Mouse (Mus musculus): ENCODE results near the gene Got2. TPM values are rescaled to one million over a fixed set of nuclear protein-coding genes. Genes with fewer than 3 reads are reported as not detected.

The Got2 gene
- total and polyA plus RNA-seq, 3 experiments = 105 to 421 (median 179) TPM

GRCm38 (mm10) chr8:95893701-95894100 is 5.4 kb upstream of the Got2 start:
- H3K4me3 ChIP-seq (ENCODE audit: control insufficient read depth in 1 of 2, insufficient read depth in 1 of 2, low read depth in 2 of 2, low read length in 2 of 2) = no peak overlapping the region
- H3K27ac ChIP-seq (ENCODE audit: control insufficient read depth, low read depth, low read length) = no peak overlapping the region
- H3K9ac ChIP-seq (ENCODE audit: control insufficient read depth, low read depth, low read length, poor library complexity, severe bottlenecking) = no peak overlapping the region
- H3K27me3 ChIP-seq (ENCODE audit: control insufficient read depth in 1 of 2, insufficient read depth in 2 of 2, low read length in 2 of 2) = peaks cover 0 to 2% of the 10 kb centered on the region in 2 experiments; a peak in 2 of 4 replicates
- no peaks in the 10 kb centered on the region for H3K9me3 ChIP-seq (replicated peaks; ENCODE audit: insufficient read depth, low read length)
- peaks cover 0 to 3% of the 10 kb centered on the region in 2 experiments; a peak in 1 of 4 replicates for H3K4me1 ChIP-seq (ENCODE audit: control insufficient read depth in 1 of 2, insufficient read depth in 2 of 2, low read length in 2 of 2)
- TF ChIP-seq SIN3A (IDR thresholded peaks at IDR 0.05; ENCODE audit: low read length) = no peak
- no peak for TF ChIP-seq ZMIZ1 (IDR thresholded peaks at IDR 0.05; ENCODE audit: low read depth, low read length)
- TF ChIP-seq MXI1 (IDR thresholded peaks at IDR 0.05; ENCODE audit: low read depth, low read length) = no peak
- TF ChIP-seq TAL1 (IDR thresholded peaks at IDR 0.05; ENCODE audit: low read length) = no peak
- no peak for TF ChIP-seq GATA1 (IDR thresholded peaks at IDR 0.05; ENCODE audit: low read depth, low read length)
- no peak for TF ChIP-seq E2F4 (IDR thresholded peaks at IDR 0.05; ENCODE audit: borderline replicate concordance, low read depth, low read length)
- TF ChIP-seq POLR2A (IDR thresholded peaks at IDR 0.05; ENCODE audit: control insufficient read depth in 1 of 2, insufficient read depth in 1 of 2, low read depth in 1 of 2, low read length in 2 of 2, poor library complexity in 1 of 2) = no peak
- no peak for TF ChIP-seq MAFK (IDR thresholded peaks at IDR 0.05; ENCODE audit: borderline replicate concordance, low read depth, low read length)
- H3K79me2 ChIP-seq (ENCODE audit: control insufficient read depth, insufficient read depth, low read length, poor library complexity) = no peaks in the 10 kb centered on the region
- no peaks in the 10 kb centered on the region for H3K36me3 ChIP-seq (ENCODE audit: control insufficient read depth in 1 of 2, insufficient read depth in 2 of 2, low read length in 2 of 2)
- no peak for DNase-seq (ENCODE audit: low read depth, low spot score)

- H3K4me3 ChIP-seq (ENCODE audit: control insufficient read depth in 1 of 2, insufficient read depth in 1 of 2, low read depth in 2 of 2, low read length in 2 of 2) = peak overlapping the region; percentile 65 to 87
- peaks cover 47% of the 10 kb centered on the region for H3K79me2 ChIP-seq (ENCODE audit: control insufficient read depth, insufficient read depth, low read length, poor library complexity)
- H3K9ac ChIP-seq (ENCODE audit: control insufficient read depth, low read depth, low read length, poor library complexity, severe bottlenecking) = peak overlapping the region; percentile 84
- peak overlapping the region; percentile 60 for H3K27ac ChIP-seq (ENCODE audit: control insufficient read depth, low read depth, low read length)
- no peaks in the 10 kb centered on the region; a peak in 1 of 4 replicates for H3K27me3 ChIP-seq (ENCODE audit: control insufficient read depth in 1 of 2, insufficient read depth in 2 of 2, low read length in 2 of 2)
- DNase-seq (ENCODE audit: low read depth, low spot score) = peak; percentile 85
- peaks cover 0 to 21% of the 10 kb centered on the region in 2 experiments; a peak in 2 of 4 replicates for H3K36me3 ChIP-seq (ENCODE audit: control insufficient read depth in 1 of 2, insufficient read depth in 2 of 2, low read length in 2 of 2)
- peaks cover 2 to 13% of the 10 kb centered on the region in 2 experiments for H3K4me1 ChIP-seq (ENCODE audit: control insufficient read depth in 1 of 2, insufficient read depth in 2 of 2, low read length in 2 of 2)
- no peaks in the 10 kb centered on the region for H3K9me3 ChIP-seq (replicated peaks; ENCODE audit: insufficient read depth, low read length)
- TF ChIP-seq MYC (IDR thresholded peaks at IDR 0.05; ENCODE audit: low read depth, low read length) (peak; percentile 79), GATA1 (IDR thresholded peaks at IDR 0.05; ENCODE audit: low read depth, low read length) (no peak), ZMIZ1 (IDR thresholded peaks at IDR 0.05; ENCODE audit: low read depth, low read length) (no peak), MAFK (IDR thresholded peaks at IDR 0.05; ENCODE audit: borderline replicate concordance, low read depth, low read length) (no peak), POLR2AphosphoS2 (IDR thresholded peaks at IDR 0.05; ENCODE audit: low read length) (no peak), TCF12 (IDR thresholded peaks at IDR 0.05; ENCODE audit: low read depth, low read length) (no peak), CTCF (IDR thresholded peaks at IDR 0.05 in 2 of 3, conservative IDR thresholded peaks at IDR 0.05 in 1 of 3; ENCODE audit: control insufficient read depth in 1 of 3, insufficient read depth in 1 of 3, low read depth in 2 of 3, low read length in 3 of 3, poor library complexity in 1 of 3, severe bottlenecking in 1 of 3) (no peak), RCOR1 (IDR thresholded peaks at IDR 0.05; ENCODE audit: low read depth, low read length) (no peak), EP300 (IDR thresholded peaks at IDR 0.05; ENCODE audit: low read depth in 1 of 2, low read length in 2 of 2) (no peak), CHD2 (IDR thresholded peaks at IDR 0.05; ENCODE audit: low read length) (0 out of 2 replicates have a peak, but pooled peaks have one; percentile 42), MAX (IDR thresholded peaks at IDR 0.05; ENCODE audit: low read length) (peak; percentile 88), MYB (IDR thresholded peaks at IDR 0.05; ENCODE audit: low read depth, low read length) (no peak), MAZ (IDR thresholded peaks at IDR 0.05; ENCODE audit: low read depth, low read length) (peak; percentile 23; the same call in 1 of the 2 replicates), HCFC1 (IDR thresholded peaks at IDR 0.05; ENCODE audit: low read depth, low read length) (peak; percentile 62; the same call in 1 of the 2 replicates), SMC3 (IDR thresholded peaks at IDR 0.05; ENCODE audit: low read depth, low read length) (no peak), GABPA (IDR thresholded peaks at IDR 0.05; ENCODE audit: low read depth, low read length) (no peak), SIN3A (IDR thresholded peaks at IDR 0.05; ENCODE audit: low read length) (peak; percentile 73), ZNF384 (IDR thresholded peaks at IDR 0.05; ENCODE audit: low read depth, low read length) (no peak), ZC3H11A (IDR thresholded peaks at IDR 0.05; ENCODE audit: low read depth, low read length) (no peak), NRF1 (IDR thresholded peaks at IDR 0.05; ENCODE audit: insufficient read depth, low read depth, low read length, poor library complexity, severe bottlenecking) (peak; percentile 62), KAT2A (conservative IDR thresholded peaks at IDR 0.05; ENCODE audit: low read depth, low read length) (no peak), JUND (IDR thresholded peaks at IDR 0.05; ENCODE audit: low read depth, low read length) (no peak), CHD1 (IDR thresholded peaks at IDR 0.05; ENCODE audit: low read depth, low read length) (no peak), MEF2A (IDR thresholded peaks at IDR 0.05; ENCODE audit: extremely low read depth, insufficient replicate concordance, low read depth, low read length, poor library complexity, severe bottlenecking) (no peak), POLR2AphosphoS5 (IDR thresholded peaks at IDR 0.05; ENCODE audit: borderline replicate concordance, low read depth, low read length) (no peak), POLR2A (IDR thresholded peaks at IDR 0.05; ENCODE audit: control insufficient read depth in 1 of 2, insufficient read depth in 1 of 2, low read depth in 1 of 2, low read length in 2 of 2, poor library complexity in 1 of 2) (no peak; a peak in 1 of 4 replicates), NELFE (IDR thresholded peaks at IDR 0.05; ENCODE audit: low read depth, low read length) (no peak; the same call in 1 of the 2 replicates)
These were observed 616 bp downstream of the Got2 start for GRCm38 (mm10) chr8:95887578-95888284.
